8 mouse cellular contexts compared by ENCODE assay signal in genomic region chr8:126827681-126828383, GRCm38 (mm10).
DNase-seq lines count a peak whose midpoint lies in the region; ATAC-seq and TF ChIP-seq lines count a peak whose summit lies in the region.

No protein-coding gene starts in this region.

- DNase-seq in layer of hippocampus, adult 2 months (ENCODE audit: low spot score in 2 of 2), result no peak
- no peak for DNase-seq in layer of hippocampus, postnatal 14 days (ENCODE audit: low spot score in 2 of 2)
- DNase-seq in thymus, adult 18-20 months, result no peak
- DNase-seq in urinary bladder, postnatal 10 days (ENCODE audit: low spot score), result no peak
- DNase-seq in cerebellum, postnatal 4 days (ENCODE audit: low spot score in 2 of 2), result no peak

- H3K9me3 ChIP-seq in heart, embryonic 11.5 days (replicated peaks; ENCODE audit: control insufficient read depth, low read length), result no peaks in the 10 kb centered on the region
- no peaks in the 10 kb centered on the region for H3K9me3 ChIP-seq in kidney, embryonic 16.5 days (ENCODE audit: low read length)

- H3K27me3 ChIP-seq in heart, embryonic 11.5 days (ENCODE audit: control insufficient read depth, insufficient read depth, low read length), result no peaks in the 10 kb centered on the region
- no peaks in the 10 kb centered on the region for H3K27me3 ChIP-seq in kidney, embryonic 16.5 days (ENCODE audit: insufficient read depth, low read length)

- no peak overlapping the region for H3K4me2 ChIP-seq in heart, embryonic 11.5 days
- 0 out of 2 replicates have a peak overlapping the region, but pooled peaks have one; percentile 2 for H3K4me2 ChIP-seq in kidney, embryonic 16.5 days (replicated peaks; ENCODE audit: low read depth, low read length)

- no peak for ATAC-seq in heart, embryonic 11.5 days (replicated peaks; ENCODE audit: insufficient number of reproducible peaks, low FRiP score, low TSS enrichment)
- no peak for ATAC-seq in kidney, embryonic 16.5 days (ENCODE audit: low FRiP score, low TSS enrichment)
- peak; percentile 62 for ATAC-seq in megakaryocyte, adult 5-6 weeks (ENCODE audit: poor library complexity, severe bottlenecking)

- peak overlapping the region; percentile 91 for H3K27ac ChIP-seq in layer of hippocampus, adult 2 months
- peak overlapping the region; percentile 97 for H3K27ac ChIP-seq in heart, embryonic 11.5 days (ENCODE audit: low read depth, low read length)
- H3K27ac ChIP-seq in kidney, embryonic 16.5 days (ENCODE audit: low read length), result peak overlapping the region; percentile 100

- H3K36me3 ChIP-seq in heart, embryonic 11.5 days (ENCODE audit: control insufficient read depth, insufficient read depth, low read length), result no peaks in the 10 kb centered on the region
- H3K36me3 ChIP-seq in kidney, embryonic 16.5 days (ENCODE audit: insufficient read depth, low read length), result no peaks in the 10 kb centered on the region

- peak overlapping the region; percentile 54 for H3K9ac ChIP-seq in heart, embryonic 11.5 days (ENCODE audit: low read depth, low read length)
- H3K9ac ChIP-seq in kidney, embryonic 16.5 days (replicated peaks; ENCODE audit: low read length), result peak overlapping the region; percentile 60

- H3K4me1 ChIP-seq in heart, embryonic 11.5 days (ENCODE audit: control insufficient read depth, insufficient read depth, low read length), result peaks cover 54% of the 10 kb centered on the region
- peaks cover 85% of the 10 kb centered on the region for H3K4me1 ChIP-seq in kidney, embryonic 16.5 days (ENCODE audit: insufficient read depth, low read length)

- no peak for TF ChIP-seq CTCF in layer of hippocampus, adult 2 months (conservative IDR thresholded peaks at IDR 0.05)

- WGBS in heart, embryonic 11.5 days (ENCODE audit: insufficient replicate concordance), result 35% methylated on average over 6 of the region's 6 CpGs
- 25% methylated on average over 6 of the region's 6 CpGs for WGBS in kidney, embryonic 16.5 days

- no peak overlapping the region for H3K4me3 ChIP-seq in layer of hippocampus, adult 2 months
- H3K4me3 ChIP-seq in heart, embryonic 11.5 days (ENCODE audit: low read depth, low read length), result no peak overlapping the region
- no peak overlapping the region for H3K4me3 ChIP-seq in kidney, embryonic 16.5 days (ENCODE audit: low read length)
